Mouse (Mus musculus): ENCODE results near the gene Tnk2. TPM values are rescaled to one million over a fixed set of nuclear protein-coding genes. Genes with fewer than 3 reads are reported as not detected.

Gene Tnk2
- polyA plus RNA-seq, 1 experiment from 2014 or later, result 2.8 TPM

DNA sequence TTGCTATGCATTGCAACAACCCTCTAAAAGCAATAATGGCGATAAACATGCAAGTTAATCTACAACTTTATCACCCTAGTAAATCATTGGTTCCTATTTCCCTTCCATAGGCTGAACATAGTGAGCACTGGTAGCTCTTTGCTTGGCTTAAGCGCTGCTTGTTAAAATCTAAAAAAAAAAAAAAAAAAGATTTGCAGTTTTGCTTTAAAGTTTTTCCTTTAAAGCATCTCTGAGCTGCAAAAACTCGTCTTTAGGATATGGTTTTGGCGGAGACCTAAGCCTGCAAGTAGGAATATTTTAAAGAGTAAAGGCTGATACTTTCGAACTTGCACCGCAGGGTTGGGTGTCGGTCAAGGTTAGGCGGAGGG, 35.3 kb upstream of the Tnk2 start:
- Histone ChIP-seq H3K9ac (ENCODE audit: low read depth, low read length) (peak overlapping the region; percentile 54), H3K27ac (ENCODE audit: low read length) (peak overlapping the region; percentile 97), H3K9me3 (replicated peaks; ENCODE audit: control insufficient read depth, low read length) (no peaks in the 10 kb centered on the region), H3K4me2 (ENCODE audit: low read depth, low read length) (peak overlapping the region; percentile 70), H3K27me3 (ENCODE audit: control insufficient read depth, insufficient read depth, low read depth, low read length) (no peaks in the 10 kb centered on the region), H3K4me3 (ENCODE audit: low read depth, low read length) (peak overlapping the region; percentile 97), H3K4me1 (ENCODE audit: control insufficient read depth, low read depth, low read length) (peaks cover 18% of the 10 kb centered on the region), H3K36me3 (ENCODE audit: control insufficient read depth, insufficient read depth) (peaks cover 11% of the 10 kb centered on the region)
- WGBS (ENCODE audit: insufficient replicate concordance), result 3% methylated on average over 8 of the region's 8 CpGs
- ATAC-seq (ENCODE audit: low read depth), result no peak

DNA sequence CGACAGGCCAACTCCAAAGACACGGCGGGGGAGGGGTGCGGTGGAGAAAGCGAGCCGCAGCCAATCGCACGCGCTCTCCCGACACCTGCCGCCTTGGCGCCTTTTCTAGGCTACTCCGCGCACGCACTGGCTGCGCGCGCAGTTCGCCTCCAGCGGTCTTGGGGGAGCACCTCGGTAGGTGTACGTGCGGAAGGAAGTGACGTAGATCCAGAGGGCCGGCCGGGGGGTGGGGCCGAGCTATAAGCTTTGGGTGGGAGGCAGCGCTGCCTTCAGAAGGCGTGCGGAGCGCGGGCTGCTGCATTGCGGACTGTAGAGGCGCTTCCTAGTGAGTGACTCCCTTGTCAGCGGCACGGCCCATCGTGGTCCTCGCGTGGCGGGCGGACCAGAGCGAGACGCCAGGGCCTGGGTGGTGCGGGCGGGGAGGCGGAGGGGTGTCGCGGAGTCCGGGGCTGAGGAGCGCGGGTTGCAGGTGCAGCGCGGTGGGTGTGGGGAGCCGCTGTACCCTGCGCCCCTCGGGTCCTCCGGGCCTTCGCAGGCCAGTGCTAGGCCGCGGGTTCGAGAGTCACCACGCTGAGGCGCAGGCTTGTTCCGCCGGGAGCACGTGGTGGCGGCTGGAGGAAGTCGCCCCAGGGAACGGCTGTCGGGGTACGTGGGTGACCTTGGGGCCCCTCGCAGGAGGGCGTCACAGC, 34.8 kb upstream of the Tnk2 start, which contains the start of gene Tfrc:
TSS of gene Tfrc (plus strand) at position 209 of the 689 bp plus-strand sequence.
- Histone ChIP-seq H3K9ac (ENCODE audit: low read depth, low read length) (peak within 1 kb of the TSS; percentile 99), H3K27me3 (ENCODE audit: control insufficient read depth, insufficient read depth, low read depth, low read length) (no peaks in the 10 kb centered on the region), H3K36me3 (ENCODE audit: control insufficient read depth, insufficient read depth) (peaks cover 15% of the 10 kb centered on the region), H3K9me3 (replicated peaks; ENCODE audit: control insufficient read depth, low read length) (no peaks in the 10 kb centered on the region), H3K4me1 (ENCODE audit: control insufficient read depth, low read depth, low read length) (peaks cover 22% of the 10 kb centered on the region), H3K27ac (ENCODE audit: low read length) (peak within 1 kb of the TSS; percentile 97), H3K4me2 (ENCODE audit: low read depth, low read length) (peak within 1 kb of the TSS; percentile 70), H3K4me3 (ENCODE audit: low read depth, low read length) (peak within 1 kb of the TSS; percentile 97)
- peak; percentile 93 for ATAC-seq (ENCODE audit: low read depth)
- under 1% methylated on average over 72 of the region's 73 CpGs for WGBS (ENCODE audit: insufficient replicate concordance)

DNA sequence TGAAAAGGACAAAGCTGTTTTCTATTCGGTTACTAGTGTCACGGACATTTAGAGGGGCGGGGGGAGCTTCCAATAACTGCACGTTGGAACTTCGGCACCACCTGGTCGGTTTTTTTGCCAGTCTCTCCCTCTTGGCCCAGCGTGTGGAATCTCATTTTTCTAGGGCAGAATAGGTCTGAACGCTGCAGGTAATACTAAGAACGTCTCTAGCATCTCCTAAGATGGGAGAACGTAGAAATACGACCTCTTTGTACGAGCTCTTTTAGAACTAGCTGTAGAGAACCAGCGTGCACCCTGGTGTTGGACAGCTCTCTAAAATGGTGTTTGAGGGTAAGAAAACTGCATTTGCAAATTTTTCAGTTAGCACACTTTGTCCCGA, 34.3 kb upstream of the Tnk2 start:
- peaks cover 21% of the 10 kb centered on the region for H3K36me3 ChIP-seq (ENCODE audit: control insufficient read depth, insufficient read depth)
- peak overlapping the region; percentile 97 for H3K4me3 ChIP-seq (ENCODE audit: low read depth, low read length)
- no peaks in the 10 kb centered on the region for H3K27me3 ChIP-seq (ENCODE audit: control insufficient read depth, insufficient read depth, low read depth, low read length)
- H3K9me3 ChIP-seq (replicated peaks; ENCODE audit: control insufficient read depth, low read length), result no peaks in the 10 kb centered on the region
- 0% methylated on average over 14 of the region's 14 CpGs for WGBS (ENCODE audit: insufficient replicate concordance)
- H3K4me1 ChIP-seq (ENCODE audit: control insufficient read depth, low read depth, low read length), result peaks cover 22% of the 10 kb centered on the region
- H3K27ac ChIP-seq (ENCODE audit: low read length), result peak overlapping the region; percentile 97
- peak overlapping the region; percentile 99 for H3K9ac ChIP-seq (ENCODE audit: low read depth, low read length)
- no peak for ATAC-seq (ENCODE audit: low read depth)
- peak overlapping the region; percentile 46 for H3K4me2 ChIP-seq (ENCODE audit: low read depth, low read length)

DNA sequence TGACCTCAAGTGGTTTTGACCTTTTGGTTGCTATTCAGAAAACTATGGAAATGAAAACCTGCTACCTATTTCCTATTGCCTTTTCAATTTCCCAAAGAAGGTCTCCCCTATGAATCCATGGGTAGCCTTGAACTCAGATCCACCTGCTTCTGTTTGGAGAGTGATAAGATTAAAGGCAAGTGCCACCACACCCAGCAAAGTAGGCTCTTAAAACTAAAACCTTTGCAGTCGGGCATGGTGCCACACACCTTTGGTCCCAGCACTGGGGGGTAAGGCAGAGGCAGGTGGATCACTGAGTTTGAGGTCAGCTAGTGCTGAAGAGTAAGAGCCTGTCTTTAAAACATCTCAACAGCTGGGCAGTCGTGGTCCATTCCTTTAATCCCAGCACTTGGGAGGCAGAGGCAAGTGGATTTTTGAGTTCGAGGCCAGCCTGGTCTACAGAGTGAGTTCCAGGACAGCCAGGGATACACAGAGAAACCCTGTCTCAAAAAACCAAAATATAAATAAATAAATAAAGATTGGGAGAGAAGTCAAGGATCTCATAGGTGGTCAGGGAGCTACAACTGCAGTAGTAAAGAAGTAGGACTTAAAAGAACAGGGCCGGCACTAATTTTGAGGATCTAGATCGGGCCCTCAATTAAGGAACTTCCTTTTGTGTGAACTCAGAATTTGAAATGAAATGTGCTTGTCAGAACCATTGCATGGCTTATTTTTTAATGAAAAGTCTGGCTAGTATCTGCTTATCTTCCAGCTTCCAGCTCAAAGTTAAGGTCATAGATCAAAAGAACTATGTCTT, 33.0 kb upstream of the Tnk2 start:
- Histone ChIP-seq H3K4me2 (ENCODE audit: low read depth, low read length) (peak overlapping the region; percentile 46), H3K4me3 (ENCODE audit: low read depth, low read length) (peak overlapping the region; percentile 97), H3K4me1 (ENCODE audit: control insufficient read depth, low read depth, low read length) (peaks cover 26% of the 10 kb centered on the region), H3K36me3 (ENCODE audit: control insufficient read depth, insufficient read depth) (peaks cover 33% of the 10 kb centered on the region), H3K9me3 (replicated peaks; ENCODE audit: control insufficient read depth, low read length) (no peaks in the 10 kb centered on the region), H3K27me3 (ENCODE audit: control insufficient read depth, insufficient read depth, low read depth, low read length) (no peaks in the 10 kb centered on the region), H3K9ac (ENCODE audit: low read depth, low read length) (peak overlapping the region; percentile 99), H3K27ac (ENCODE audit: low read length) (peak overlapping the region; percentile 97)
- ATAC-seq (ENCODE audit: low read depth), result peak; percentile 12; the same call in 1 of the 2 replicates
- 18% methylated on average over 5 of the region's 5 CpGs for WGBS (ENCODE audit: insufficient replicate concordance)

DNA sequence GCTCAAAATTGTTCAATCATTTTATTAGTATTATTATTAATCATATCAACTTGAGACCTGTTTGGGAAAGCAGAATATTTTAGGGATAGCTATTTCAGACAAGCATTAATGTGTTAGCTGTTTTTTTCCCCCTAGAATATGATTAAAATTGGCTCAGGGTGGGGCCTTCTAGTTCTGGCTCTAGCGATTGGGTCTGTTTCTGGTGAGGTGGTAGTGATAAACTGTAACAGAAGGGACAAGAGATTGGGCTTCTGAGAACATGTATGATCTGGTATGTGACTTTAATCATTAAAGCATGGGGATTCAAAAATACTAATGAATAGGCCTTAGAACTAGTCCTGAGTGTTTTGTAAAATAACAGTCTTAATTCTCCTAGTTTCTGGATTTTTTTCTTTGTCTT, 31.6 kb upstream of the Tnk2 start:
- Histone ChIP-seq H3K9ac (ENCODE audit: low read depth, low read length) (peak overlapping the region; percentile 43), H3K27me3 (ENCODE audit: control insufficient read depth, insufficient read depth, low read depth, low read length) (no peaks in the 10 kb centered on the region), H3K27ac (ENCODE audit: low read length) (peak overlapping the region; percentile 97), H3K4me3 (ENCODE audit: low read depth, low read length) (peak overlapping the region; percentile 97), H3K36me3 (ENCODE audit: control insufficient read depth, insufficient read depth) (peaks cover 47% of the 10 kb centered on the region), H3K4me2 (ENCODE audit: low read depth, low read length) (peak overlapping the region; percentile 71), H3K4me1 (ENCODE audit: control insufficient read depth, low read depth, low read length) (peaks cover 26% of the 10 kb centered on the region), H3K9me3 (replicated peaks; ENCODE audit: control insufficient read depth, low read length) (no peaks in the 10 kb centered on the region)
- ATAC-seq (ENCODE audit: low read depth), result peak; percentile 37
- WGBS (ENCODE audit: insufficient replicate concordance), result 21% methylated on average over 1 of the region's 1 CpGs

DNA sequence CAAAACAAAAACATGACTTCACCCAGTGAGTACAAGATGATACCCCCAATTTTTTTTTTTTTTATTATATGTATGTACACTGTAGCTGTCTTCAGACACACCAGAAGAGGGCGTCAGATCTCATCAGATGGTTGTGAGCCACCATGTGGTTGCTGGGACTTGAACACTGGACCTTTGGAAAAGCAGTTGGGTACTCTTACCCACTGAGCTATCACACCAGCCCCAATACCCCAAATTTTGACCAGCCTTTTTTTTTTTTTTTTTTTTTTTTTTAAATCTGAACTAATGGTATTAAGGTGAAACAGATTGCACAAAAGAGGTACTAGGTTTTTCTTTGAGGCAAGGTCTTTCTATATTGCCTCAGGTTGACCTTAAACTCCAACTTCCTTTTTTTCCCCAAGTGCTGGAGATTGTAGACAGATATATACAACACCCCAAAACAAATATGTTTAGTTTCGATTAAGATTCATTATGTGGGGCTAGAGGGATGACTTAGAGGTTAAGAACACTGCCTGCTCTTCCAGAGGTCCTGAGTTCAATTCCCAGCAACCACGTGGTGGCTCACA, 30.3 kb upstream of the Tnk2 start:
- Histone ChIP-seq H3K9ac (ENCODE audit: low read depth, low read length) (peak overlapping the region; percentile 43), H3K9me3 (replicated peaks; ENCODE audit: control insufficient read depth, low read length) (no peaks in the 10 kb centered on the region), H3K4me1 (ENCODE audit: control insufficient read depth, low read depth, low read length) (peaks cover 16% of the 10 kb centered on the region), H3K27me3 (ENCODE audit: control insufficient read depth, insufficient read depth, low read depth, low read length) (no peaks in the 10 kb centered on the region), H3K27ac (ENCODE audit: low read length) (peak overlapping the region; percentile 97), H3K4me2 (ENCODE audit: low read depth, low read length) (peak overlapping the region; percentile 71), H3K4me3 (ENCODE audit: low read depth, low read length) (peak overlapping the region; percentile 97), H3K36me3 (ENCODE audit: control insufficient read depth, insufficient read depth) (peaks cover 58% of the 10 kb centered on the region)
- WGBS (ENCODE audit: insufficient replicate concordance), result 46% methylated on average over 3 of the region's 3 CpGs
- no peak for ATAC-seq (ENCODE audit: low read depth)

DNA sequence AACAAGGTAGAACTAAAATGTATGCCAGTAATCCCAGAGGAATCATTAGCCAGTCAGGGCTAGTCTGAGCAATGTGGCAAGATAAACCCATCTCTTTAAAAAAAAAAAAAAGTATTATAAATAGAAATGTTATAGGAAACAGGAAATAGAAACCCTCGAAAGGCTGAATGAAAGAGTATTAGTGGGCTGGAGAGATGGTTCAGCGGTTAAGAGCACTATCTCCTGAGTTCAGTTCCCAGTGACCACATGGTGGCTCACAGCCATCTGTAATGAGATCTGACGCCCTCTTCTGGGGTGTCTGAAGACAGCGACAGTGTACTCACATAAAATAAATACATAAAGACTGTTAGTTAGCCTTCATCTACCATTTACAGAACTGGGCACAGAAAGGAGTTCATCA, 29.6 kb upstream of the Tnk2 start:
- peak overlapping the region; percentile 14 for H3K4me3 ChIP-seq (ENCODE audit: low read depth, low read length)
- WGBS (ENCODE audit: insufficient replicate concordance), result 20% methylated on average over 4 of the region's 4 CpGs
- H3K4me2 ChIP-seq (ENCODE audit: low read depth, low read length), result 0 out of 2 replicates have a peak overlapping the region, but pooled peaks have one; percentile 17
- H3K9me3 ChIP-seq (replicated peaks; ENCODE audit: control insufficient read depth, low read length), result no peaks in the 10 kb centered on the region
- no peak overlapping the region for H3K9ac ChIP-seq (ENCODE audit: low read depth, low read length)
- H3K27me3 ChIP-seq (ENCODE audit: control insufficient read depth, insufficient read depth, low read depth, low read length), result no peaks in the 10 kb centered on the region
- H3K4me1 ChIP-seq (ENCODE audit: control insufficient read depth, low read depth, low read length), result peaks cover 16% of the 10 kb centered on the region
- peak overlapping the region; percentile 72 for H3K27ac ChIP-seq (ENCODE audit: low read length)
- H3K36me3 ChIP-seq (ENCODE audit: control insufficient read depth, insufficient read depth), result peaks cover 65% of the 10 kb centered on the region
- no peak for ATAC-seq (ENCODE audit: low read depth)

DNA sequence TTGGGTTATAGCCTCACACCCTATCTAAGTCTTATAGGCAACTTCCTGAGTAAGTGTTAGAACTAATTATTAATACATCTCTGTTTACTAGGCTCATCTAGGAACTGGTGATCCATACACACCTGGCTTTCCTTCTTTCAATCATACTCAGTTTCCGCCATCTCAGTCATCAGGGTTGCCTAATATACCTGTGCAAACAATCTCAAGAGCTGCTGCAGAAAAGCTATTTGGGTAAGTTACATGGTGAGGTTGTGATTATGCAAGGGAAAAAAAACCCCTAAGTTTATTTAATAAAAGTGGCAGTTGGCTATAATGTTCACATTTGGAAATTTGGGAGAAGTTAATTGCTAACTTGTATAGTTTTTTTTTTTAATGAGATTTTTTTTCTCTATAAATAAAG, 24.7 kb upstream of the Tnk2 start:
- ATAC-seq (ENCODE audit: low read depth), result no peak
- Histone ChIP-seq H3K9me3 (replicated peaks; ENCODE audit: control insufficient read depth, low read length) (no peaks in the 10 kb centered on the region), H3K36me3 (ENCODE audit: control insufficient read depth, insufficient read depth) (peaks cover 92% of the 10 kb centered on the region), H3K4me1 (ENCODE audit: control insufficient read depth, low read depth, low read length) (peaks cover 5% of the 10 kb centered on the region), H3K9ac (ENCODE audit: low read depth, low read length) (no peak overlapping the region), H3K27ac (ENCODE audit: low read length) (no peak overlapping the region), H3K4me2 (ENCODE audit: low read depth, low read length) (no peak overlapping the region), H3K4me3 (ENCODE audit: low read depth, low read length) (no peak overlapping the region), H3K27me3 (ENCODE audit: control insufficient read depth, insufficient read depth, low read depth, low read length) (no peaks in the 10 kb centered on the region)
- 91% methylated on average over 1 of the region's 1 CpGs for WGBS (ENCODE audit: insufficient replicate concordance)

DNA sequence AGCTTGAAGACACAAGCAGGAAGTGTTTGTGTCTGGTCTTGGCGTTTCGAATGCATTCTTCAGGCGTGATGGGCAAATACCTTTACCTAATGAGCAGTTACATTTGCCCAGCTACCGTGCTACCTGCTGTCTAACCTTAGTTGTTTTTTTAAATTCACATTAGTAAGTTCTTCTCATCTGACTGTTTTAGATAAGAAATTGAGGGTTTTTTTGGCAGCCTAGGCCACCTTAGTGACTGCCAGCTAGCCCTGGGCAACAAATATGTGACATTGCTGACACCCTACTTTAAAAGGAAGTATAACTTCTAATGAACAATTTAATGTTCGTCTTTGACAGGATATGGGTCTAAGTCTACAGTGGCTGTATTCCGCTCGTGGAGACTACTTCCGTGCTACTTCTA, 15.5 kb upstream of the Tnk2 start:
- Histone ChIP-seq H3K4me1 (ENCODE audit: control insufficient read depth, low read depth, low read length) (no peaks in the 10 kb centered on the region), H3K4me3 (ENCODE audit: low read depth, low read length) (no peak overlapping the region), H3K27ac (ENCODE audit: low read length) (no peak overlapping the region), H3K9me3 (replicated peaks; ENCODE audit: control insufficient read depth, low read length) (no peaks in the 10 kb centered on the region), H3K9ac (ENCODE audit: low read depth, low read length) (no peak overlapping the region), H3K27me3 (ENCODE audit: control insufficient read depth, insufficient read depth, low read depth, low read length) (no peaks in the 10 kb centered on the region), H3K4me2 (ENCODE audit: low read depth, low read length) (no peak overlapping the region), H3K36me3 (ENCODE audit: control insufficient read depth, insufficient read depth) (peaks cover 95% of the 10 kb centered on the region)
- 87% methylated on average over 8 of the region's 8 CpGs for WGBS (ENCODE audit: insufficient replicate concordance)
- ATAC-seq (ENCODE audit: low read depth), result no peak
